Mouse (Mus musculus) limb, embryonic 10.5 days (tissue): ENCODE data around the gene Hnrnpm. TPM values are rescaled to one million over a fixed set of nuclear protein-coding genes. Genes with fewer than 3 reads are reported as not detected.
"Not testable (repeated sequence)": the region's sequence is repeated elsewhere in the genome, so short reads cannot be mapped to it uniquely, and the experiment has no call there.

ENCODE experiments used
- DNase-seq: peaks from one replicate; pipeline ENCODE4 v3.0.0-alpha.2; 2017; ENCODE audit warnings: low spot score
- H3K27ac ChIP-seq: fragments of 300-500 bp; sonication (generic); 2 replicates; pipeline ENCODE4 v1.5.1; 2016; ENCODE audit warnings: mild to moderate bottlenecking
- H3K27me3 ChIP-seq: fragments of 300-500 bp; sonication (generic); 2 replicates; pipeline ENCODE4 v1.6.1; 2016; ENCODE audit warnings: low read depth, mild to moderate bottlenecking; ENCODE audit not compliant: poor library complexity, severe bottlenecking
- H3K36me3 ChIP-seq: fragments of 300-500 bp; sonication (generic); 2 replicates; pipeline ENCODE4 v1.6.1; 2016; ENCODE audit warnings: mild to moderate bottlenecking, moderate library complexity
- H3K4me1 ChIP-seq: fragments of 300-500 bp; sonication (generic); 2 replicates; pipeline ENCODE4 v1.6.1; 2016
- H3K4me3 ChIP-seq: fragments of 300-500 bp; sonication (generic); 2 replicates; pipeline ENCODE4 v1.5.1; 2016; ENCODE audit warnings: mild to moderate bottlenecking, moderate library complexity
- H3K9me3 ChIP-seq: fragments of 300-500 bp; sonication (generic); replicated peaks from 2 replicates; pipeline ENCODE4 v1.6.1; 2016; ENCODE audit warnings: mild to moderate bottlenecking
- WGBS: fragments of 180-500 bp; shearing (Covaris S2); methylation state at CpG from one replicate; pipeline ENCODE4 v1.1.7; 2016; 5-methylcytosine and 5-hydroxymethylcytosine counted together
- polyA plus RNA-seq: library from polyadenylated mRNA; unstranded; fragments of >200 nt; fragmentation: Nextera tagmentation; extraction: Ambion mirVana; gene quantifications from 2 replicates; pipeline ENCODE4 v1.2.1, GENCODE M21; 2016

Hnrnpm gene
- polyA plus RNA-seq, 1 experiment from 2014 or later: 555 TPM

GRCm38 (mm10) chr17:33627281-33627680 lies 59.4 kb downstream of the Hnrnpm start:
- Histone ChIP-seq H3K4me3 (no peak overlapping the region), H3K9me3 (no peaks in the 10 kb centered on the region), H3K4me1 (peaks cover 21% of the 10 kb centered on the region), H3K27me3 (no peaks in the 10 kb centered on the region), H3K36me3 (peaks cover 25% of the 10 kb centered on the region), H3K27ac (no peak overlapping the region)
- WGBS: 89% methylated on average over 3 of the region's 3 CpGs
- no peak for DNase-seq

- not testable (repeated sequence) for H3K4me1 ChIP-seq, H3K27ac ChIP-seq, DNase-seq, H3K4me3 ChIP-seq, H3K27me3 ChIP-seq, H3K36me3 ChIP-seq, H3K9me3 ChIP-seq
- 88% methylated on average over 5 of the region's 5 CpGs for WGBS
Measured at GRCm38 (mm10) chr17:33613726-33614125, 72.9 kb downstream of the Hnrnpm start.

DNA sequence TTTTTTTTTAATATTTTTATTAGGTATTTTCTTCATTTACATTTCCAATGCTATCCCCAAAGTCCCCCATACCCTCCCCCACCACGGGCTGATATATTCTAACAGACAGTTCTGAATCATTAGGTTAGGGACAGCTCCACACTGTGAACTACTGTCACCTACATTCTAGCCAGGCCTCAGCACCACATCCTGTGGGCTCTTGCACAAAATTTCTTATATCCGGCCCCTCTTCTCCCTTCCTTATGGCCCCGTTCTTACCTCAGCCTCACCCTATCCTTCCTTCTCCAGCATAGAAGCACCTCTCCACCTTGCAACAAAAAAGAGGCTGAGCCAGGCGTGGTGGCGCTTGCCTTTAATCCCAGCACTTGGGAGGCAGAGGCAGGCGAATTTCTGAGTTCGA lies 76.1 kb downstream of the Hnrnpm start:
- WGBS: 90% methylated on average over 7 of the region's 7 CpGs
- Histone ChIP-seq H3K36me3 (no peaks in the 10 kb centered on the region), H3K27me3 (no peaks in the 10 kb centered on the region), H3K4me1 (no peaks in the 10 kb centered on the region), H3K27ac (no peak overlapping the region), H3K9me3 (no peaks in the 10 kb centered on the region), H3K4me3 (no peak overlapping the region)
- DNase-seq: no peak

GRCm38 (mm10) chr17:33607273-33607672 lies 79.4 kb downstream of the Hnrnpm start:
- Histone ChIP-seq H3K9me3 (no peaks in the 10 kb centered on the region), H3K27ac (no peak overlapping the region), H3K36me3 (no peaks in the 10 kb centered on the region), H3K27me3 (no peaks in the 10 kb centered on the region), H3K4me1 (no peaks in the 10 kb centered on the region), H3K4me3 (no peak overlapping the region)
- no peak for DNase-seq
- WGBS: 90% methylated on average over 2 of the region's 2 CpGs

GRCm38 (mm10) chr17:33601947-33602346 lies 84.7 kb downstream of the Hnrnpm start:
- WGBS: 85% methylated on average over 12 of the region's 12 CpGs
- Histone ChIP-seq H3K27me3 (no peaks in the 10 kb centered on the region), H3K36me3 (no peaks in the 10 kb centered on the region)

GRCm38 (mm10) chr17:33600831-33601230 lies 85.8 kb downstream of the Hnrnpm start:
- no peak overlapping the region for H3K27ac ChIP-seq
- H3K36me3 ChIP-seq: no peaks in the 10 kb centered on the region
- no peak overlapping the region for H3K4me3 ChIP-seq
- no peaks in the 10 kb centered on the region for H3K4me1 ChIP-seq
- no peaks in the 10 kb centered on the region for H3K27me3 ChIP-seq
- 86% methylated on average over 3 of the region's 3 CpGs for WGBS
- no peak for DNase-seq
- H3K9me3 ChIP-seq: no peaks in the 10 kb centered on the region; the same call in 1 of the 2 replicates

More at GRCm38 (mm10) chr17:33601947-33602346, 84.7 kb downstream of the Hnrnpm start:
- no peaks in the 10 kb centered on the region; the same call in 1 of the 2 replicates for H3K9me3 ChIP-seq
- H3K4me3 ChIP-seq: no peak overlapping the region
- H3K27ac ChIP-seq: no peak overlapping the region
- DNase-seq: no peak
- H3K4me1 ChIP-seq: no peaks in the 10 kb centered on the region

GRCm38 (mm10) chr17:33599836-33600475 lies 86.7 kb downstream of the Hnrnpm start:
- H3K27me3 ChIP-seq: no peaks in the 10 kb centered on the region

GRCm38 (mm10) chr17:33598506-33598905 lies 88.2 kb downstream of the Hnrnpm start:
- no peak for DNase-seq
- 93% methylated on average over 5 of the region's 5 CpGs for WGBS
- no peak overlapping the region for H3K27ac ChIP-seq

More at GRCm38 (mm10) chr17:33599836-33600475, 86.7 kb downstream of the Hnrnpm start:
- 88% methylated on average over 8 of the region's 8 CpGs for WGBS
- Histone ChIP-seq H3K4me1 (no peaks in the 10 kb centered on the region), H3K27ac (no peak overlapping the region), H3K4me3 (no peak overlapping the region), H3K9me3 (no peaks in the 10 kb centered on the region; the same call in 1 of the 2 replicates), H3K36me3 (no peaks in the 10 kb centered on the region)
- no peak for DNase-seq

DNA sequence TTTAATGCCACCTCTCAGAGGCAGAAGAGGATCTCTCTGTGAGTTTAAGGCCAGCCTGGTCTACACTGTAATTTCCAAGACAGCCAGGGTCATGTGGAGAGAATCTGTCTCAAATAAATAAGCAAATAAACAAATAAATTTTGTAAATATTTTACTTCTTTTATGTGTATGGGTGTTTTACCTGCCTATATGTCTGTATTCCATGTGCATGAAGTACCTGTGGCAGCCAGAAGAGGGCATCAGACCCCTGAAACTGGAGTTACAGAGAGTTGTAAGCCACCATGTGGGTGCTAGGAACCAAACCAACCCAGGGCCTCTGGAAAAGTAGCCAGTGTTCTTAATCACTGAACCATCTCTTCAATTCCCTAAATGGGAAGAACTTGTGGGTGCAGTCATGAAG lies 89.4 kb downstream of the Hnrnpm start:
- no peak overlapping the region for H3K4me3 ChIP-seq
- DNase-seq: no peak
- H3K27me3 ChIP-seq: no peaks in the 10 kb centered on the region
- H3K27ac ChIP-seq: no peak overlapping the region
- H3K9me3 ChIP-seq: no peaks in the 10 kb centered on the region; the same call in 1 of the 2 replicates
- no peaks in the 10 kb centered on the region for H3K36me3 ChIP-seq
- no peaks in the 10 kb centered on the region for H3K4me1 ChIP-seq

More at GRCm38 (mm10) chr17:33598506-33598905, 88.2 kb downstream of the Hnrnpm start:
- no peaks in the 10 kb centered on the region for H3K4me1 ChIP-seq
- no peak overlapping the region for H3K4me3 ChIP-seq
- H3K9me3 ChIP-seq: no peaks in the 10 kb centered on the region; the same call in 1 of the 2 replicates
- no peaks in the 10 kb centered on the region for H3K27me3 ChIP-seq
- H3K36me3 ChIP-seq: no peaks in the 10 kb centered on the region

Other genes starting within 250 kb of the Hnrnpm start
- 71.5 and 103 TPM in 2 replicates for gene Adamts10, start 162.7 kb downstream of the Hnrnpm start, polyA plus RNA-seq
- gene Myo1f, start 131.2 kb downstream of the Hnrnpm start, polyA plus RNA-seq: 1.2 and 2.0 TPM in 2 replicates
- 39.4 and 42.2 TPM in 2 replicates for gene Zfp414, start 57.8 kb downstream of the Hnrnpm start, polyA plus RNA-seq
- 0.56 and 0.66 TPM in 2 replicates for gene Pram1, start 48.8 kb downstream of the Hnrnpm start, polyA plus RNA-seq
- gene March2, start 31.8 kb upstream of the Hnrnpm start, polyA plus RNA-seq: 30.1 and 32.5 TPM in 2 replicates
- 325 and 350 TPM in 2 replicates for gene Rab11b, start 73.7 kb upstream of the Hnrnpm start, polyA plus RNA-seq
- gene Angptl4, start 95.0 kb upstream of the Hnrnpm start, polyA plus RNA-seq: 30.2 and 38.9 TPM in 2 replicates
- gene Kank3, start 123.7 kb upstream of the Hnrnpm start, polyA plus RNA-seq: 24.8 and 28.5 TPM in 2 replicates
- 867 and 991 TPM in 2 replicates for gene Rps28, start 137.7 kb upstream of the Hnrnpm start, polyA plus RNA-seq
- gene Ndufa7, start 137.7 kb upstream of the Hnrnpm start, polyA plus RNA-seq: 497 and 518 TPM in 2 replicates
- 98.2 and 119 TPM in 2 replicates for gene Cd320, start 156.2 kb upstream of the Hnrnpm start, polyA plus RNA-seq
- gene Gm7029, start 187.0 kb upstream of the Hnrnpm start, polyA plus RNA-seq: not detected in 2 replicates
- 5.9 and 6.6 TPM in 2 replicates for gene Kifc1, start 203.8 kb upstream of the Hnrnpm start, polyA plus RNA-seq
- gene Platr17, start 218.3 kb upstream of the Hnrnpm start, polyA plus RNA-seq: 0.20 and 0.38 TPM in 2 replicates
- gene Daxx, start 222.6 kb upstream of the Hnrnpm start, polyA plus RNA-seq: 88.1 and 92.2 TPM in 2 replicates
- gene Tapbp, start 229.0 kb upstream of the Hnrnpm start, polyA plus RNA-seq: 9.2 and 16.0 TPM in 2 replicates
- 20.2 and 23.2 TPM in 2 replicates for gene Zbtb22, start 229.0 kb upstream of the Hnrnpm start, polyA plus RNA-seq
- 43.2 and 43.9 TPM in 2 replicates for gene Rgl2, start 242.7 kb upstream of the Hnrnpm start, polyA plus RNA-seq